ENCODE assay signal across 8 mouse cellular contexts in the genomic region with DNA sequence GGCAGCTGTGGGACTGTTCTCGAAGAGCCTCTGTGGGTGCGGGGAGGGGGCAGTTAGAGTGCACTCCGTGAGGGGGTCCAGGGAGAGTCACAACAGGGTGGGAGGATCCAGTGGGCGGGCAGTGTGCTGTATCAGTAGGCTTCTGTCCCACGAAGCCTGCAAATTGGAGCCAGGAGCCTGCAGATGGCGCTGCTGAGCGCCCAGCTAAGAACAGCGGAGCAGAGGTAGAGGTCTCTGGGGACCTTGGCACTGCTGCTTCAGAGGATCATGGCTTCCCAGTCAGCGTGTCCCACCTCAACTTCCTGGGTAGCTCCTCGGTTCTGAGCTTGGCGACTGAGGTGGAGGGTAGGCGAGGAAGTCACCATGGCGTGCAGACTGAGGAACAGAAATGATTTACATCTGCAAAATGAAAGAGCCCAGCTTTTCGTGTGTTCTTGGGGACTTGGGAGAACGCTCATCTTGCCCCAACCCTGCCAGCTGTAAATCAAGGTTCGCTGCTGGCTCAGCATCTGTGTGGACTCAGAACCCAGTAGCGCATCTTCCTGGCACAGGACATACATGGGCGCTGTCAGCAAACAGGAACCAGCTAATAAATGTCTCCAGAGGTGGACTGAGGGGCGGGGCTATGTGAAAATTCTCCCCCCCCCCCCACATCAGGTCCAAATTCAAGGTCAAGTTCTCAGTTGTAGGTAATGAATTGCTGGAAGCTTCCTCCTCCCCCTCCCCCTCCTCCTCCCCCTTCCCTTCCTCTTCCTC. TPM values are rescaled to one million over a fixed set of nuclear protein-coding genes. Genes with fewer than 3 reads are reported as not detected.
A peak's percentile ranks its signal among the peaks of the same experiment; 100 is the strongest.
DNase-seq lines count a peak whose midpoint lies in the region; ATAC-seq lines count a peak whose summit lies in the region.

No protein-coding gene starts in this region.

- no peaks in the 10 kb centered on the region for H3K36me3 ChIP-seq in heart, embryonic 14.5 days (ENCODE audit: control insufficient read depth, insufficient read depth, low read length)
- no peaks in the 10 kb centered on the region for H3K36me3 ChIP-seq in limb, embryonic 15.5 days
- H3K36me3 ChIP-seq in neural tube, embryonic 11.5 days (ENCODE audit: control insufficient read depth, insufficient read depth, low read length): no peaks in the 10 kb centered on the region

- H3K9me3 ChIP-seq in heart, embryonic 14.5 days (ENCODE audit: control insufficient read depth, low read length): 0 out of 2 replicates have a peak, but pooled peaks cover 3% of the 10 kb centered on the region
- H3K9me3 ChIP-seq in limb, embryonic 15.5 days: no peaks in the 10 kb centered on the region
- H3K9me3 ChIP-seq in neural tube, embryonic 11.5 days (ENCODE audit: control insufficient read depth, low read length): no peaks in the 10 kb centered on the region

- H3K27me3 ChIP-seq in heart, embryonic 14.5 days (ENCODE audit: control insufficient read depth, insufficient read depth, low read length): peaks cover 31% of the 10 kb centered on the region
- peaks cover 23% of the 10 kb centered on the region for H3K27me3 ChIP-seq in limb, embryonic 15.5 days
- H3K27me3 ChIP-seq in neural tube, embryonic 11.5 days (ENCODE audit: control insufficient read depth, insufficient read depth, low read length): no peaks in the 10 kb centered on the region

- 34% methylated on average over 19 of the region's 19 CpGs for WGBS in heart, embryonic 14.5 days
- WGBS in limb, embryonic 15.5 days: 21% methylated on average over 19 of the region's 19 CpGs
- WGBS in neural tube, embryonic 11.5 days: 32% methylated on average over 19 of the region's 19 CpGs

- H3K27ac ChIP-seq in heart, embryonic 14.5 days (replicated peaks in 1 of 2; ENCODE audit: control insufficient read depth in 1 of 2, insufficient read depth in 1 of 2, low read depth in 2 of 2, low read length in 2 of 2): no peak overlapping the region
- no peak overlapping the region for H3K27ac ChIP-seq in limb, embryonic 15.5 days
- no peak overlapping the region for H3K27ac ChIP-seq in neural tube, embryonic 11.5 days (ENCODE audit: low read depth, low read length)

- H3K4me1 ChIP-seq in heart, embryonic 14.5 days (ENCODE audit: control insufficient read depth in 2 of 2, insufficient read depth in 2 of 2, low read length in 2 of 2): peaks cover 9 to 10% of the 10 kb centered on the region in 2 experiments
- H3K4me1 ChIP-seq in limb, embryonic 15.5 days: peaks cover 4% of the 10 kb centered on the region
- H3K4me1 ChIP-seq in neural tube, embryonic 11.5 days (ENCODE audit: control insufficient read depth, insufficient read depth, low read length): no peaks in the 10 kb centered on the region

- DNase-seq in heart, adult 11 months: no peak
- DNase-seq in c-Kit-negative CD71-positive TER-119-positive erythroid progenitor cells, embryonic 14.5 days (ENCODE audit: low read depth, low spot score): peak; percentile 63
- DNase-seq in neural tube, embryonic 11.5 days (ENCODE audit: low spot score): peak; percentile 72
- DNase-seq in yolk sac, embryonic 10.5 days (ENCODE audit: low spot score): peak; percentile 31
- DNase-seq in left cerebral cortex, postnatal 36 days (ENCODE audit: low spot score in 2 of 2): no peak

- H3K9ac ChIP-seq in heart, embryonic 14.5 days (ENCODE audit: low read length): no peak overlapping the region
- no peak overlapping the region for H3K9ac ChIP-seq in limb, embryonic 15.5 days
- H3K9ac ChIP-seq in neural tube, embryonic 11.5 days (ENCODE audit: low read length): no peak overlapping the region

- peak overlapping the region; percentile 18; the same call in 1 of the 2 replicates for H3K4me2 ChIP-seq in heart, embryonic 14.5 days (ENCODE audit: low read length)
- H3K4me2 ChIP-seq in limb, embryonic 15.5 days: peak overlapping the region; percentile 33
- no peak overlapping the region for H3K4me2 ChIP-seq in neural tube, embryonic 11.5 days (ENCODE audit: low read depth)

- no peak for ATAC-seq in heart, embryonic 14.5 days (ENCODE audit: insufficient number of reproducible peaks, insufficient read depth, low FRiP score, low read depth)
- ATAC-seq in hematopoietic stem cell, adult 5-6 weeks (replicated peaks in 1 of 2; ENCODE audit: insufficient read depth in 1 of 2, low FRiP score in 2 of 2, low TSS enrichment in 1 of 2, low read depth in 1 of 2, poor library complexity in 2 of 2, severe bottlenecking in 2 of 2): peak; percentile 74 to 77
- no peak for ATAC-seq in limb, embryonic 15.5 days (ENCODE audit: insufficient number of reproducible peaks, low FRiP score, low TSS enrichment, low read depth)
- no peak for ATAC-seq in neural tube, embryonic 11.5 days (ENCODE audit: insufficient read depth, low FRiP score, low TSS enrichment)

- intact Hi-C loops in left cerebral cortex, postnatal 36 days (cut with DNase I): no loop called here

- no peak overlapping the region for H3K4me3 ChIP-seq in heart, embryonic 14.5 days (ENCODE audit: control insufficient read depth in 1 of 2, insufficient read depth in 1 of 2, low read depth in 1 of 2, low read length in 2 of 2)
- H3K4me3 ChIP-seq in limb, embryonic 15.5 days: 0 out of 2 replicates have a peak overlapping the region, but pooled peaks have one; percentile 7
- H3K4me3 ChIP-seq in neural tube, embryonic 11.5 days (ENCODE audit: low read depth, low read length): no peak overlapping the region

RNA-seq across cellular contexts. Expression of a gene that starts 32.5 kb away (rescaled TPM):
- 52.2 and 54.9 TPM in 2 replicates for polyA plus RNA-seq in heart, embryonic 14.5 days (2014; fragmentation: Nextera tagmentation; extraction: Ambion mirVana)
- total RNA-seq in hematopoietic stem cell, adult 5-6 weeks (2017): 251 and 314 TPM in 2 replicates
- polyA plus RNA-seq in limb, embryonic 15.5 days (2015; fragmentation: Nextera tagmentation; extraction: Ambion mirVana): 76.6 and 80.6 TPM in 2 replicates
- polyA plus RNA-seq in neural tube, embryonic 11.5 days (2014; fragmentation: Nextera tagmentation; extraction: Ambion mirVana): 64.1 and 73.0 TPM in 2 replicates
- 10 to 100 TPM; 49.9 to 59.3 TPM for total RNA-seq in left cerebral cortex, postnatal 36 days (2021)

RNA-seq across cellular contexts. Expression of a gene that starts 39.8 kb away (rescaled TPM):
- 341 TPM in 2 replicates for polyA plus RNA-seq in heart, embryonic 14.5 days (2014; fragmentation: Nextera tagmentation; extraction: Ambion mirVana)
- 121 and 246 TPM in 2 replicates for total RNA-seq in hematopoietic stem cell, adult 5-6 weeks (2017)
- polyA plus RNA-seq in limb, embryonic 15.5 days (2015; fragmentation: Nextera tagmentation; extraction: Ambion mirVana): 496 and 523 TPM in 2 replicates
- polyA plus RNA-seq in neural tube, embryonic 11.5 days (2014; fragmentation: Nextera tagmentation; extraction: Ambion mirVana): 340 and 349 TPM in 2 replicates
- 100 to 1,000 TPM; 258 to 266 TPM for total RNA-seq in left cerebral cortex, postnatal 36 days (2021)

RNA-seq across cellular contexts. Expression of a gene that starts 48.4 kb away (rescaled TPM):
- polyA plus RNA-seq in heart, embryonic 14.5 days (2014; fragmentation: Nextera tagmentation; extraction: Ambion mirVana): 148 and 167 TPM in 2 replicates
- 226 and 246 TPM in 2 replicates for total RNA-seq in hematopoietic stem cell, adult 5-6 weeks (2017)
- 193 and 203 TPM in 2 replicates for polyA plus RNA-seq in limb, embryonic 15.5 days (2015; fragmentation: Nextera tagmentation; extraction: Ambion mirVana)
- 150 and 160 TPM in 2 replicates for polyA plus RNA-seq in neural tube, embryonic 11.5 days (2014; fragmentation: Nextera tagmentation; extraction: Ambion mirVana)
- 100 to 1,000 TPM; 116 to 138 TPM for total RNA-seq in left cerebral cortex, postnatal 36 days (2021)

Comparison
In these comparisons a context has a peak if more than half of its experiments do, and no peak if none do; other contexts are left out.
1. ATAC-seq: peak in hematopoietic stem cell, adult 5-6 weeks (2 of 2); none in heart, embryonic 14.5 days (single experiment), limb, embryonic 15.5 days (single experiment) and neural tube, embryonic 11.5 days (single experiment).
2. DNase-seq: peak in c-Kit-negative CD71-positive TER-119-positive erythroid progenitor cells, embryonic 14.5 days (single experiment), neural tube, embryonic 11.5 days (single experiment) and yolk sac, embryonic 10.5 days (single experiment); none in heart, adult 11 months (single experiment) and left cerebral cortex, postnatal 36 days (0 of 2).